ENCODE assay signal across 18 mouse cellular contexts in the genomic region with DNA sequence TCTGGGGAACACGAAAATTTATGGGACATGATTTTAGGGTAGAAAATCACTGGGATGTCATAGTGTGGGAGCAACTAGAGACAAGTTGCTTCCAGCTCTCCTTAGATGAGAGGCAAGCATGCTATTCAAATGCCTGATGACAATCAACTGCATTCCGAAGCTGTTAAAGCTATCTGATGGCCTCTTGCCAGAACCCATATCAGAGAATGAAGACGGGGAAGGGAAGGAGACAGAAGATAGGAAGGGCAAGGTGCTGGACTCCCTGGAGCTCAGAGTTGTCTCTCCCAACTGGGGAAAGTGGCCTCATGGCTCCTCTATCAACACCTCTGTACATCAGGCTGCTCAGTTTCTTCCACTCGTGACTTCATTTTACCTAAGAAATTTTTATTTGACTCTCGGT. TPM values are rescaled to one million over a fixed set of nuclear protein-coding genes. Genes with fewer than 3 reads are reported as not detected.
DNase-seq lines count a peak whose midpoint lies in the region; TF ChIP-seq lines count a peak whose summit lies in the region.
"Had no signal": no experiment of that assay in that cellular context is flagged by ENCODE, and none has a peak within 500 bp of the region (broad histone marks: within the 10 kb centered on the region; RNA-seq: fewer than 3 reads in every experiment).

No protein-coding gene starts in this region.

- DNase-seq in MEL (ENCODE audit: low read depth, low spot score), result peak; percentile 50
- peak; percentile 26 for DNase-seq in Muller cell, postnatal 12 days (ENCODE audit: inconsistent ontology term)
- DNase-seq in frontal cortex, postnatal 14 days (ENCODE audit: low spot score in 2 of 2), result no peak
- no peak for DNase-seq in gastrocnemius, adult 18-20 months (ENCODE audit: low spot score)
- DNase-seq: adrenal gland, adult 2 months; adrenal gland, adult 8-10 months; adrenal gland, postnatal 10 days; adrenal gland, postnatal 14 days; adrenal gland, postnatal 25 days; adrenal gland, postnatal 36 days; B cell, adult 2 months; cerebellum, adult 11 months; cerebellum, adult 11-12 months; cerebellum, adult 18-20 months; cerebellum, adult 2 months; cerebellum, adult 8-10 months had no signal

- peaks cover 11 to 13% of the 10 kb centered on the region in 2 experiments for H3K4me1 ChIP-seq in MEL (ENCODE audit: control insufficient read depth in 1 of 2, insufficient read depth in 2 of 2, low read length in 2 of 2)

- TF ChIP-seq CTCF in MEL (IDR thresholded peaks at IDR 0.05 in 2 of 3, conservative IDR thresholded peaks at IDR 0.05 in 1 of 3; ENCODE audit: control insufficient read depth in 1 of 3, insufficient read depth in 1 of 3, low read depth in 2 of 3, low read length in 3 of 3, poor library complexity in 1 of 3, severe bottlenecking in 1 of 3), result no peak

- TF ChIP-seq POLR2A in MEL (IDR thresholded peaks at IDR 0.05; ENCODE audit: control insufficient read depth in 1 of 2, insufficient read depth in 1 of 2, low read depth in 1 of 2, low read length in 2 of 2, poor library complexity in 1 of 2), result no peak

- TF ChIP-seq RAD21 in MEL (IDR thresholded peaks at IDR 0.05; ENCODE audit: low read depth, low read length), result no peak

- peak overlapping the region; percentile 11; the same call in 1 of the 2 replicates for H3K27ac ChIP-seq in MEL (ENCODE audit: control insufficient read depth, low read depth, low read length)

- H3K27me3 ChIP-seq in MEL (ENCODE audit: control insufficient read depth in 1 of 2, insufficient read depth in 2 of 2, low read length in 2 of 2), result no peaks in the 10 kb centered on the region
- H3K27me3 ChIP-seq: Patski had no signal

- H3K9ac ChIP-seq in MEL (ENCODE audit: control insufficient read depth, low read depth, low read length, poor library complexity, severe bottlenecking), result no peak overlapping the region

- no peaks in the 10 kb centered on the region for H3K9me3 ChIP-seq in MEL (replicated peaks; ENCODE audit: insufficient read depth, low read length)
- H3K9me3 ChIP-seq: G1E had no signal

- no peak overlapping the region for H3K4me3 ChIP-seq in MEL (ENCODE audit: control insufficient read depth in 1 of 2, insufficient read depth in 1 of 2, low read depth in 2 of 2, low read length in 2 of 2)

- peaks cover 0 to 19% of the 10 kb centered on the region in 2 experiments; a peak in 2 of 4 replicates for H3K36me3 ChIP-seq in MEL (ENCODE audit: control insufficient read depth in 1 of 2, insufficient read depth in 2 of 2, low read length in 2 of 2)
- H3K36me3 ChIP-seq: G1E had no signal

- no peaks in the 10 kb centered on the region for H3K79me2 ChIP-seq in MEL (ENCODE audit: control insufficient read depth, insufficient read depth, low read length, poor library complexity)

- TF ChIP-seq EP300 in MEL (IDR thresholded peaks at IDR 0.05; ENCODE audit: low read depth in 1 of 2, low read length in 2 of 2), result peak; percentile 60 to 67; a peak in 3 of 4 replicates

TF ChIP-seq in MEL, 35 proteins besides CTCF, POLR2A, EP300 and RAD21:
- peak; percentile 56 for TF ChIP-seq TCF12 (IDR thresholded peaks at IDR 0.05; ENCODE audit: low read depth, low read length)
- TF ChIP-seq ZC3H11A (IDR thresholded peaks at IDR 0.05; ENCODE audit: low read depth, low read length), result no peak
- no peak for TF ChIP-seq MYB (IDR thresholded peaks at IDR 0.05; ENCODE audit: low read depth, low read length)
- no peak for TF ChIP-seq MYC (IDR thresholded peaks at IDR 0.05; ENCODE audit: low read depth, low read length)
- TF ChIP-seq UBTF (IDR thresholded peaks at IDR 0.05; ENCODE audit: borderline replicate concordance, insufficient read depth, low read depth, low read length), result no peak
- no peak for TF ChIP-seq ZNF384 (IDR thresholded peaks at IDR 0.05; ENCODE audit: low read depth, low read length)
- no peak for TF ChIP-seq MAFK (IDR thresholded peaks at IDR 0.05; ENCODE audit: borderline replicate concordance, low read depth, low read length)
- TF ChIP-seq USF2 (IDR thresholded peaks at IDR 0.05; ENCODE audit: borderline replicate concordance in 1 of 2, insufficient read depth in 1 of 2, low read depth in 1 of 2, low read length in 2 of 2), result no peak
- no peak for TF ChIP-seq MAZ (IDR thresholded peaks at IDR 0.05; ENCODE audit: low read depth, low read length)
- TF ChIP-seq SMC3 (IDR thresholded peaks at IDR 0.05; ENCODE audit: low read depth, low read length), result no peak
- TF ChIP-seq MEF2A (IDR thresholded peaks at IDR 0.05; ENCODE audit: extremely low read depth, insufficient replicate concordance, low read depth, low read length, poor library complexity, severe bottlenecking), result no peak
- peak; percentile 70 for TF ChIP-seq GATA1 (IDR thresholded peaks at IDR 0.05; ENCODE audit: low read depth, low read length)
- no peak for TF ChIP-seq NRF1 (IDR thresholded peaks at IDR 0.05; ENCODE audit: insufficient read depth, low read depth, low read length, poor library complexity, severe bottlenecking)
- TF ChIP-seq RCOR1 (IDR thresholded peaks at IDR 0.05; ENCODE audit: low read depth, low read length), result 0 out of 2 replicates have a peak, but pooled peaks have one; percentile 22
- TF ChIP-seq ETS1 (IDR thresholded peaks at IDR 0.05; ENCODE audit: low read depth, low read length), result peak; percentile 63; the same call in 1 of the 2 replicates
- no peak for TF ChIP-seq POLR2AphosphoS5 (IDR thresholded peaks at IDR 0.05; ENCODE audit: borderline replicate concordance, low read depth, low read length)
- TF ChIP-seq CHD2 (IDR thresholded peaks at IDR 0.05; ENCODE audit: low read length), result no peak
- no peak for TF ChIP-seq GABPA (IDR thresholded peaks at IDR 0.05; ENCODE audit: low read depth, low read length)
- no peak for TF ChIP-seq USF1 (IDR thresholded peaks at IDR 0.05; ENCODE audit: low read depth, low read length)
- TF ChIP-seq HCFC1 (IDR thresholded peaks at IDR 0.05; ENCODE audit: low read depth, low read length), result no peak
- TF ChIP-seq KAT2A (conservative IDR thresholded peaks at IDR 0.05; ENCODE audit: low read depth, low read length), result no peak

RNA-seq across cellular contexts. Expression of a gene that starts 7.0 kb away (rescaled TPM):
- total RNA-seq in MEL (2012; rRNA removed), result 0.92 and 1.9 TPM in 2 replicates
- polyA plus RNA-seq in MEL (2012; ENCODE audit: insufficient read depth in 1 of 2, insufficient read length in 2 of 2, low read depth in 1 of 2, low replicate concordance in 2 of 2, missing spikeins in 1 of 2), result 1 to 10 TPM in 1 of 2 experiments, not detected in 1; 7.0 TPM
- 1 to 10 TPM; 5.2 to 5.3 TPM for total RNA-seq in gastrocnemius, adult 18-20 months (2021)

Comparison
In these comparisons a context has a peak if more than half of its experiments do, and no peak if none do; other contexts are left out.
1. DNase-seq: peak in MEL (single experiment) and Muller cell, postnatal 12 days (single experiment); none in frontal cortex, postnatal 14 days (0 of 2) and gastrocnemius, adult 18-20 months (single experiment).